Mouse (Mus musculus) WW6 (cell line): ENCODE data around the gene Scly.

Source experiments
- DNase-seq: peaks from one replicate; pipeline ENCODE4 v3.0.0-alpha.2; 2013; ENCODE audit warnings: low read depth, low spot score

Gene Scly

GRCm38 (mm10) chr1:91299707-91300426 lies 1.7 kb downstream of the Scly start:
- DNase-seq = no peak

GRCm38 (mm10) chr1:91301206-91301920 lies 3.2 kb downstream of the Scly start:
- no peak for DNase-seq

GRCm38 (mm10) chr1:91302021-91302420 lies 3.9 kb downstream of the Scly start:
- DNase-seq = no peak

- DNase-seq = no peak
Measured at GRCm38 (mm10) chr1:91304621-91305020, 6.5 kb downstream of the Scly start.

DNA sequence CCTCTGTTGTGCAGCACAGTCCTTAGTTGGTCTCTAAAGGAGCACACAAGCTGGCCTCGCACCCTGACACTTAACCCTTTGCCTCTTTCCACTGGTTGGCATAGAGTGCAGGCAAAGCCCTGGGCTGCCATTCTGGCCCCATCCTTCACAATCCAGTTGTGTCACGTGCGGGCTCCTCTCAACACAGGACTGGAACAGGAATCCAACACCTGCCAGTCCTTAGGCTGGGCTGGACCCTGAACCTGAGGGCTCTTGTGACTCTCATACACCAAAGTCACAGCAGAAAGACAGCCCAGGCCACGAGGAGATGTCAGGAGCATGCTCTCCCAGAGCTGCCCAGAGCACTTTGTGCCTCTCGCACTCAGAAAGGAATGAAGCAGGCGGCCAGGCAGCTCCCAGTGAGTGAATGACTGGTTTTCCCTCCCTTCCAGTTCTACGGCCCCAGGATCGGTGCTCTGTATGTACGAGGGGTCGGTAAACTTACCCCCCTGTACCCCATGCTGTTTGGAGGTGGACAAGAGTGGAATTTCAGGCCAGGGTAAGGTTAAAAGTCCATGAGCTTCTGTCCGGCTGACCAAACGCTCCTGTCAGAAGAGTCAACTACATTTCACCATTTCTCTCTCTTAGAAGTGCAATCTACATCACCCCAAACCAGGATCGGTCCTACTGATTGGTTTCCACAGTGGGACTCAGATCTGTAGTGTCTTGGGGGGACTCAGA lies 11.4 kb downstream of the Scly start:
- DNase-seq = no peak

GRCm38 (mm10) chr1:91312273-91312672 lies 14.1 kb downstream of the Scly start:
- no peak for DNase-seq

GRCm38 (mm10) chr1:91313251-91313650 lies 15.1 kb downstream of the Scly start:
- DNase-seq = no peak

DNA sequence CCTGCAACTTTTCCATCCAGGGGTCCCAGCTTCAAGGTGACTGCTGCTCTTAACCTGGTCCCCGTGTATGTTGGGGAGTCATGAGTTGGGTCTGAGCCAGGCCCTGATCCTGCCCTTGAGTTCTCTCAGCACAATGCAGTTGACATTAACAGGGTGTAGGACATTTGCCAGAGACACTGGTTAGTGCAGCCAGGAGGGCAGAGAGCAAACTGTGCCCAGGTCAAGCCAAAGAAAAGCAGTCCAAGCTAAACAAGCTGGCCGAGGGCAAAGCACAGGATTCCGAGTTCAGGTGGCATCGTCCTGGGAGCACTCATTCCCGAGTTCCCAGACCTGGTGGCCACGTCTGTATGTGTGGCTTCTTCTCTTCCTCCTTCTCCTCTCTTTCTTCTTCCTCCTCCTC lies 19.5 kb downstream of the Scly start:
- DNase-seq = no peak

GRCm38 (mm10) chr1:91321760-91322438 lies 23.8 kb downstream of the Scly start, which contains the start of gene Espnl:
Gene Espnl, plus strand, starts transcription at chr1:91322075.
- no peak for DNase-seq

DNA sequence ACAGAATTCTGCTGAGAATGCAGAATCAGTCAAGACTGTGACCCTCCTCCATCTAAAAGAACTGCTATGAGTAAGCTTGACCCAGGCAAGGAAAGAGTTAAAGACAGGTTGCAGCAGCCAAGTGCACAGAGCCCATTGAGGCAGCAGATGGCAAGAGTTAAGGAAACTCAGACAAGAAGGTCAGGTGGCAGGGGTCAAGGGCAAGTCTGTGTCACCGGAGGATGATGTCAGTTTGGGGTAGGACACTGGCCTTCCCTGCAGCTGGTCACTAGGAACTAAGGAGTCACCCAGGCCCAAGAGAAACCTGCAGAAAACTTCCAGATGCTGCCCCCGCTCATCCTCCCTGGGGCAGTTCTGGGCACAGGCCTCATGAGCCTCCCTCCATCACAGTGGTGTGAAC lies 26.5 kb downstream of the Scly start:
- DNase-seq = no peak

DNA sequence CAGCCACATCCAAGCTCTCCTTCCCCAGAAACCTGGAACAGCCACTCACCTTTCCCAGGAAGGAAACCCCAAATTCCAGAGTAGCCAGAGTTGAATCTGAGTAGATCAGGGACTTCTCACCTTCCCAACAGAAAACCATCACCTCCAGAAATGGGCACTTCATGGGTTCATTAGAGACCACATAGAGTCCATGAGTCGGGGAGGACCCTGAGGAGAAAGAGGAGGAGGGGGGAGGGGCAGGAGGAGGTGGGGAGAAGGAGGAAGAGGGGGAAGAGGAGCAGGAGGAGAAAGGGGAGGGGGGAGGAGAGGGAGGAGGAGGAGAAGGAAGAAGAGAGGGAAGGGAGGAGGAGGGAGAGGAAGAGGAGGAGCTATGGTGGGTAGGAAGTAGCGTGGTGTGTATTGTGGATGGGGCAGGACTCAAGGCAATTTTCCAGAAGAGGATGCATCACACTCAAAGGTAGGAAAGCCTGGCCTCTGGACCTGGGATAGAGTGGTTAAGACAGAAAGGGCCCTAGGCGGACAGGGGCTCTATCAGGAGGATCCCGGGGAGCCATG lies 27.4 kb downstream of the Scly start:
- DNase-seq = no peak

GRCm38 (mm10) chr1:91332102-91332501 lies 34.0 kb downstream of the Scly start:
- DNase-seq = no peak

DNA sequence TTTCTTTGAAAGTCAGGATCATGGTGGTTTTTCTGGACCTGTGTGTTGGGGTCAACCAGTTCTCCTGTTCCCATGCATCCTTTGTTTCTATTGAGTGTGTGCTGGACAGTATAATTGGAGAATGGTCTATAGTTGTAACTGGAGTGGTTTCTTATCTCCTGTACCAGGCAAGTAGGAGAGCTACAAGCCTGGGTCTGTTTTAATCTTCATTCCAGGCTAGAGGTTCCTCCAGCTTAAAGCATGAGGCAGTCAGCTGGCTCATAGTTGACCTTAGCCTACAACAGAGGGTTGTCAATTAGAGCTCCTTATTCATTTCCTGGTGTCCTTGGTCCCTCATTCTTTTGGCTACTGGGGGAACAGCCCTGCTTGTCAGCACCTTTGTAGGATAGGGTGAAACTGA lies 35.4 kb downstream of the Scly start:
- DNase-seq = no peak

GRCm38 (mm10) chr1:91337355-91337754 lies 39.2 kb downstream of the Scly start:
- no peak for DNase-seq

DNA sequence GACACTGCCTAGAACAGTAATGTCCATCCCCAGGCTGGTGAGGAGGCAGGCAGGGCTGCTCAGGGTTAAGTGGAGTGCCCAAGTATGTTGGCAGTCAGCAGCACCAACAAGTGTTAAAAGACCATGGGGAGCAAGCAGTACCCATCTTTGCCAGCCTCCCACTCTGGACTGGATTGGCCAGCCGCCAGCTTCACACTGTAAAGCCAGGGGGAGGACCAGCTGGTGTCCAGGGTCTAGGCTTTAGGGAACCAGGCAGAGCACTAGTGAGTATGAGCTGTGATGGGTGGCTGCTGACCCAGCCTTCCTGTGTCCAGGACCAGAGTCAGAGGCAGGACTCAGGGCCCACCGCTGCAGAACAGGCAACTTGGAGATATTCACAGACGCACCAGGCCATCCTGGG lies 45.9 kb downstream of the Scly start:
- no peak for DNase-seq

- DNase-seq = no peak
Measured at GRCm38 (mm10) chr1:91344921-91345685, 47.0 kb downstream of the Scly start.

DNA sequence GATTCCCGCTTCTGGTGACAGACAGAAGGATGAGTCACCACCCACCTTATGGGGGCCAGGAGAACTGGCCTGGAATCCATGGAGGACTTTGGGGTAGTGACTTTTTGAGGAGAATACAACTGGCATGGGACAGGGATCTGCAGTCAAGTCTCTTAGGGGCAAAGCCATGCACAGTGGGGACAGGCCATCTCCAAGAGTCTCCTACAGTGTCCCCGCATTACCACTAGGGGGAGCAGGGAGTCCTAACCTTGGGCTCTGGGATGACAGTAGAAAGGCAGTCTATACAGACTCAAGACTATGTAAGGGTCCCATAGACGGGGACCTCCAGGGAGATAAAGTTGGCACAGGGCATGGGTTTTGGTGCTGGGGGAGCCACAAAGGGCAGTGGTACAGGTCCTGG lies 48.8 kb downstream of the Scly start:
- no peak for DNase-seq

GRCm38 (mm10) chr1:91350841-91351240 lies 52.7 kb downstream of the Scly start, which contains the start of gene Klhl30:
Gene Klhl30, plus strand, starts transcription at chr1:91351016.
- DNase-seq = no peak

DNA sequence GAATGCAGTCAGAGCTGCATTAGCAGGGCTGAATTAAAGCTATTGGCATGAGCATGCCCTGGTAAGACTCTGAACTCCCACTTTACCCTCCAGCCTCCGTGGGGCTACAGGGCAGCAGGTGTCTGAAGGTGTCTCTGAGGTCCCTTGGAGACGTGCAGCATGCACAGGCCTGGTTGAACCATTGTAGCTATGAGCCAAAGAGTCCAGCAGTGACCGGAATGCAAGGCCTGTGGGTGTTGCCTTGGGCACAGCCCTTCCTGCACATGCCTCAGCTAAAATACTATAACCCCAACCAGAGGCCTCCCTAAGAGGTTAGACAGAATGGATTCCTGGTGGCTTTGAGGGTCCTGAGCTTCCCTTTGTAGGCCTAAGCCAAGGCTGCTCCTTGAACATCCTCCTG lies 53.1 kb downstream of the Scly start:
- DNase-seq = no peak

DNA sequence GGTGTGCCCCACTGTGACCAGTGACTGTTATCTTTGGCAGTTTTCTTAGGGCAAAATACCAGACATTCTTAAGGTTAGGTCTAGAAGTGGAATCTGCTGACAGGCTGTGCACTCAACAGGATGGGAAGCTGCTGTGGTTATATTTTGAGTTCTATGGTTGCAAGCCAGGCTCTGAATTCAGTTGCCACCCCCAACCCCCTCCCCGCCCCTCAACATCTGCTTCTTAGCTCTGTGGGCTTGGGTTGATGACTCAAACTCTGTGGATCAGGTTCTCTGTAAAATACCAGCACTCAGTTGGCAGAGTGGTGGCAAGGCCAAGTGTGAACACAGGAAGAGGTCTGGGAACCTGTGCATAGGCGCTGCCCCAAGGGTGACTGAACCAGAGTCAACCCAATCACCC lies 54.1 kb downstream of the Scly start:
- no peak for DNase-seq

- no peak for DNase-seq
Measured at GRCm38 (mm10) chr1:91356105-91356504, 58.0 kb downstream of the Scly start.
